Mouse (Mus musculus) thymus, adult 2 months (tissue): ENCODE measurements around the gene 0610037L13Rik. TPM values are rescaled to one million over a fixed set of nuclear protein-coding genes. Genes with fewer than 3 reads are reported as not detected.
A peak's percentile ranks its signal among the peaks of the same experiment; 100 is the strongest.

Experiments
- DNase-seq: peaks from one replicate; pipeline ENCODE4 v3.0.0; 2021
- H3K27ac ChIP-seq: fragments of 200-500 bp; 2 replicates; pipeline ENCODE4 v1.5.1; 2012; ENCODE audit warnings: low read length, control low read depth; ENCODE audit not compliant: control insufficient read depth, insufficient read depth
- H3K27me3 ChIP-seq: fragments of 200-500 bp; 2 replicates; pipeline ENCODE4 v1.6.1; 2012; ENCODE audit warnings: mild to moderate bottlenecking, low read length, moderate library complexity, mixed read lengths; ENCODE audit not compliant: control insufficient read depth, insufficient read depth
- H3K36me3 ChIP-seq: fragments of 200-500 bp; 2 replicates; pipeline ENCODE4 v1.6.1; 2012; ENCODE audit warnings: mild to moderate bottlenecking, low read length, moderate library complexity; ENCODE audit not compliant: control insufficient read depth, insufficient read depth
- H3K4me1 ChIP-seq: fragments of 200-500 bp; replicated peaks from 2 replicates; pipeline ENCODE4 v1.6.1; 2012; ENCODE audit warnings: low read length; ENCODE audit not compliant: control insufficient read depth, insufficient read depth
- H3K4me3 ChIP-seq: fragments of 200-500 bp; 2 replicates; pipeline ENCODE4 v1.5.1; 2012; ENCODE audit warnings: mild to moderate bottlenecking, low read length, control low read depth, moderate library complexity; ENCODE audit not compliant: control insufficient read depth, insufficient read depth
- CTCF ChIP-seq: fragments of 200-500 bp; IDR thresholded peaks from 2 replicates; pipeline ENCODE4 v1.5.1; 2012; ENCODE audit warnings: mild to moderate bottlenecking, control low read depth, low read length, moderate library complexity, borderline replicate concordance; ENCODE audit not compliant: control insufficient read depth, poor library complexity, insufficient read depth; ENCODE audit errors: extremely low read depth
- POLR2A ChIP-seq: fragments of 200-500 bp; IDR thresholded peaks from 2 replicates; pipeline ENCODE4 v1.6.1; 2012; ENCODE audit warnings: mild to moderate bottlenecking, low read length, control low read depth, moderate library complexity; ENCODE audit not compliant: control insufficient read depth, poor library complexity, insufficient read depth; ENCODE audit errors: extremely low read depth
- WGBS: fragments of 180-500 bp; shearing (Covaris S2); methylation state at CpG from one replicate; pipeline ENCODE4 v1.1.7; 2018; 5-methylcytosine and 5-hydroxymethylcytosine counted together
- polyA plus RNA-seq: library from polyadenylated mRNA; depleted of rRNA; stranded (reverse); fragments of >200 nt; gene quantifications from 2 replicates; pipeline ENCODE4 v1.2.3, GENCODE M21; 2012

Gene 0610037L13Rik
- polyA plus RNA-seq, 1 experiment, result 29.7 TPM

DNA sequence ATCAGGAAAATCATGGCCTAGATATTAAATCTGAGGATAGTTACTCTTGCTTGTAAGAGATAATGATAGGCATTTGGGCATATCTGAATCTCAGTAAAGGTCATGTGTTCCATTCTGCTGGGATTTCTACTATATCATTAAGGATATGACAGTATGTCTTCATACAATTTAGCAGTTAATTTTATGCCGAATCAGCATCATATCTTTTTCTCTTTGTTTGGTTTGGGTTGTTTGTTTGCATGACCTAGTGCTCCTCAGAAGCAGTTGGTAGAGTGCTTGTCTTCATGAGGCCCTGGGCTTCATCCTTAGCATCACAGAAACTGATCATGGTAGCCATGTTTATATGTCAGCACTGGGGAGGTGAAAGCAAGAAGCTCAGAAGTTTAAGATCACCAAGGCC, 8.0 kb upstream of the 0610037L13Rik start:
- DNase-seq, result no peak
- Histone ChIP-seq H3K4me1 (no peaks in the 10 kb centered on the region), H3K27ac (no peak overlapping the region), H3K27me3 (no peaks in the 10 kb centered on the region), H3K4me3 (no peak overlapping the region), H3K36me3 (peaks cover 44% of the 10 kb centered on the region)
- TF ChIP-seq POLR2A, result no peak
- TF ChIP-seq CTCF, result no peak
- WGBS, result 98% methylated on average over 1 of the region's 1 CpGs

DNA sequence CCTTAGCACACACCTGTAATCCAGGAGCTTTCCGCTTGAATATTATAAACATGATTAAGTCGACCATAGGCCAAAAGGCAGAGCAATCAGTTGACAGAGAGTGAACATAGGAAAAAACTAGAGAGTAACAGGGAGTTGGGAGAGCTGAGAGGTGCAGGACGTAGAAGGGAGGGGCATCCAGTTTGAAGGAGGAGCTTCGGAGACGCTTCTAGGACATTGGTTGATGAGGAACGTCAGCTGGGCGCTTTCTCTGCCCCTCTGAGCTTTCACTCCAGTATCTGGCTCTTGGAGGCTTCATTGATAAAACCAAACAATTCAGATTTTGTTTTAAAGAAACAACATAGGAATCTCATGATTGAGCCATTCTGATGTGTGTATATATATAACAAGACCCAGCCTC, 3.2 kb upstream of the 0610037L13Rik start:
- 95% methylated on average over 7 of the region's 7 CpGs for WGBS
- peaks cover 7% of the 10 kb centered on the region; the same call in 1 of the 2 replicates for H3K4me1 ChIP-seq
- no peak overlapping the region for H3K27ac ChIP-seq
- no peak for DNase-seq
- TF ChIP-seq POLR2A, result no peak
- TF ChIP-seq CTCF, result no peak
- H3K4me3 ChIP-seq, result no peak overlapping the region
- peaks cover 44% of the 10 kb centered on the region for H3K36me3 ChIP-seq
- no peaks in the 10 kb centered on the region for H3K27me3 ChIP-seq

DNA sequence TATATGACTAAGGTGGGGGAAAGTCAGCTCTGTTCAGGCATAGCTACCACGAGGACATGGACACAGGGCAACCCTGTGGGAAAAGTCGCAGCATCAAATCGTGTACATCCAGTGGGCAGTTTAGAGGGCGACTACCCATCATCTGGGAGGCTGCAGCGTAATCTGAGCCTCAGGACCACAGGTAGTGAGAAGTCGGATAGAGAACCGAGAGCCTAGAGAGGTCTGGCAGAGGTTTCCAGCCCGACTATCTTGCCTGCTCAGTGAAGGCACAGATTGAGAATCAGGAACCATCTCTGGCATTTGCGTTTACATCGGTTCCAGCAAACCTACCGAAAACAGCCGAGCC, 255 bp upstream of the 0610037L13Rik start:
- peak overlapping the region; percentile 60 for H3K4me3 ChIP-seq
- H3K27ac ChIP-seq, result no peak overlapping the region; the same call in 1 of the 2 replicates
- DNase-seq, result peak; percentile 15
- H3K4me1 ChIP-seq, result peaks cover 7% of the 10 kb centered on the region; the same call in 1 of the 2 replicates
- 1% methylated on average over 12 of the region's 12 CpGs for WGBS
- H3K27me3 ChIP-seq, result no peaks in the 10 kb centered on the region
- H3K36me3 ChIP-seq, result peaks cover 21% of the 10 kb centered on the region
- TF ChIP-seq CTCF (no peak), POLR2A (no peak)

DNA sequence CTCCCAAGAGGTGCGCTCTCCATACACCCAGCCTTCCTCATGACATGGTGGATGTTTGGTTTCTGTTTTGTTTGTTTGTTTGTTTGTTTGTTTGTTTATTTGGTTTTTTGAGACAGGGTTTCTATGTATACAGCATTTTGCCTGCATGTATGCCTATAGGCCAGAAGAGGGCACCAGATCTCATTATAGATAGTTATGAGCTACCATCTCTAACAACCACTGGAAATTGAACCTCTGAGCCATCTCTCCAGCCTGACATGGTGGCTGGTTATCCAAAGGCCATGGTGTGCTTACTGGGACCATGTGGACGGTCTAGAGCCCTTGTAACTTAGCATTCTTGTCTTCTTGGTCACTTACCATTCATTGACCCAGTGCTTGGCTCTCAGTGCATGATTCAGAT, 3.0 kb downstream of the 0610037L13Rik start:
- Histone ChIP-seq H3K27ac (no peak overlapping the region), H3K27me3 (no peaks in the 10 kb centered on the region), H3K4me1 (peaks cover 7% of the 10 kb centered on the region; the same call in 1 of the 2 replicates), H3K4me3 (no peak overlapping the region), H3K36me3 (no peaks in the 10 kb centered on the region)
- 92% methylated on average over 2 of the region's 2 CpGs for WGBS
- TF ChIP-seq POLR2A, result no peak
- TF ChIP-seq CTCF, result no peak
- DNase-seq, result no peak

DNA sequence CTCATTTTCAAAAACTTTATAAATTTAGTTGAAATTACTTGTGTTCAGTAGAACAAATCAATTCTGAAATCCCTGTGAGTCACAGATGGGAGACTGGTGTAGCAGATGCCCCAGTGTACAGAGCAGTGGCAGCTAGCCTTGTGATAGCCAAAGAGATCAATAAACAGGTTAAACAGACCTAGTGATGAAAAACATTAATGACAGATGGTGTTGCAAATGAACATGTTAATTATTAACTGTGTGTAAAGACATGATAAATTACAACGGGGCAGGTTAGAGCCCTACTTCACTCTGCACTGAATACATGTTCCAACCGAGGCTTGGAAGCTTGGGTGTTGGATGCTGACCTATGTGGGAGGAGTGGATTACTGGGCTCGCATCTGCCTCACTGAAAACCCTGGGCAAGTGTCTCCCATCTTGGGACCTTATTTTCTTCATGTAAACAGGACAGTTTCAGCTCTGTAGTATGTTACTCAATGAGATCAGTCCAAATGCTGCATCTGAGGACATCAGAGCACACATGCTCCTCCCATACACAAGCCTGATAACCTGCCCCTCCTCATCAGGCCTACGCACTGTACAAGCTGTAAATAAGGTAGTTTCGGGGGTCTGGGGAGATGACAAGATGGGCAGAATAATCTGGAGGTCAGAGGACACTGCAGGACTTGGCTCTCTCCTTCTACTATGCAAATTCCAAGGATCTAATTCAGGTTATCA, 9.8 kb downstream of the 0610037L13Rik start:
- 95% methylated on average over 5 of the region's 5 CpGs for WGBS
- no peak overlapping the region for H3K27ac ChIP-seq
- no peak for TF ChIP-seq POLR2A
- TF ChIP-seq CTCF, result no peak
- no peak overlapping the region for H3K4me3 ChIP-seq
- no peaks in the 10 kb centered on the region for H3K4me1 ChIP-seq
- no peaks in the 10 kb centered on the region for H3K27me3 ChIP-seq
- no peaks in the 10 kb centered on the region for H3K36me3 ChIP-seq
- no peak for DNase-seq

DNA sequence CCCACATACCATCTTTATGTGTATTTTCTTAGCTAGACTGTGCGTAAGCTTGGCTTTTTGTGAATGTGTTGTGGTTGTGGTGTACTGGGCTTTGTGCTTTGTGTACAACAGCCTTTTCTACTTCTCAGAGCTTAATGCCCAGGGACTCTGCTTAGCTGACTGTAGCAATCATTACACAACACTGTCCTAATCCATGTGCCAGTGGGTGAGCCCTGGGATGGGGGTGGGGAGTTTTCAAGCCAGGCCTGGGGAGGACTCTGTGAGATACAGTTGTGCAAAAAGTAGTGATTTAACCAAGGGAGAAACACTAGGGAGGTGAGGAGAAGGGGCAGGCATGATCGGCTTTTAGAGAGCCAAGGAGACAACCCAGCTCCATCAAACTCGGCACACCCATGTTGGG, 10.6 kb downstream of the 0610037L13Rik start:
- H3K27ac ChIP-seq, result no peak overlapping the region
- no peak for TF ChIP-seq CTCF
- TF ChIP-seq POLR2A, result no peak
- H3K36me3 ChIP-seq, result no peaks in the 10 kb centered on the region
- no peak for DNase-seq
- 92% methylated on average over 3 of the region's 3 CpGs for WGBS
- H3K4me1 ChIP-seq, result no peaks in the 10 kb centered on the region
- H3K27me3 ChIP-seq, result no peaks in the 10 kb centered on the region
- H3K4me3 ChIP-seq, result no peak overlapping the region
